Mouse (Mus musculus): ENCODE measurements around the gene Cxcl5. TPM values are rescaled to one million over a fixed set of nuclear protein-coding genes. Genes with fewer than 3 reads are reported as not detected.
"Not testable (repeated sequence)": the region's sequence is repeated elsewhere in the genome, so short reads cannot be mapped to it uniquely, and the experiment has no call there.

Cxcl5 gene
- total RNA-seq, 2 experiments from 2014 or later, result 0.17 TPM

DNA sequence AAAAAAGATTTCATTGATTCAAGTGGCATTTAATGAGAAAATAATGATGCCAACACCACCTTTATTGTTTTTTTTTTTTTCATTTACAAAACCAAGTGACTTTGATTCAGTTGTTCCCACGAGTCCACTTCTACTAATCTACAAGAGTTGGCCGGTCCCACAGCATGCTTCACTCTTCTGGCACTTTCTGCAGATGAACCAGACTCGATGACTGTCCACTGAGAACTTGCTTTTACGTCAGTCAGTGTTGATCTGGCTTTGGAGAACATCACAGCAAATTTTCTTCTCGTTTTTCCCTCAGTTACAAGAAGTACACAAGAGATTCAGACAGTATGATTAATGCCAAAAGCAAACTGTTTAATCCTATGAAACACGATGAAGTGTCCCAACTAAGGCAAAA lies 19.7 kb downstream of the Cxcl5 start:
- intact Hi-C loops (cut with DNase I), result no loop called here
- no peak for DNase-seq

GRCm38 (mm10) chr5:90783697-90784096 lies 24.5 kb downstream of the Cxcl5 start:
- DNase-seq, result no peak
- intact Hi-C loops (cut with DNase I), result loop anchor here (2.0 kb wide), 2 partner anchors 121 to 123 kb away; no protein-coding TSS in a partner anchor

GRCm38 (mm10) chr5:90785659-90786588 lies 26.8 kb downstream of the Cxcl5 start, which contains the start of gene Cxcl3:
Gene Cxcl3, plus strand, starts transcription at chr5:90786103.
- DNase-seq, result no peak
- intact Hi-C loops (cut with DNase I), result loop anchor here (2.0 kb wide), 2 partner anchors 121 to 123 kb away; no protein-coding TSS in a partner anchor

- intact Hi-C loops (cut with DNase I), result no loop called here
- no peak for DNase-seq
Observed at GRCm38 (mm10) chr5:90788114-90788513, 29.0 kb downstream of the Cxcl5 start.

DNA sequence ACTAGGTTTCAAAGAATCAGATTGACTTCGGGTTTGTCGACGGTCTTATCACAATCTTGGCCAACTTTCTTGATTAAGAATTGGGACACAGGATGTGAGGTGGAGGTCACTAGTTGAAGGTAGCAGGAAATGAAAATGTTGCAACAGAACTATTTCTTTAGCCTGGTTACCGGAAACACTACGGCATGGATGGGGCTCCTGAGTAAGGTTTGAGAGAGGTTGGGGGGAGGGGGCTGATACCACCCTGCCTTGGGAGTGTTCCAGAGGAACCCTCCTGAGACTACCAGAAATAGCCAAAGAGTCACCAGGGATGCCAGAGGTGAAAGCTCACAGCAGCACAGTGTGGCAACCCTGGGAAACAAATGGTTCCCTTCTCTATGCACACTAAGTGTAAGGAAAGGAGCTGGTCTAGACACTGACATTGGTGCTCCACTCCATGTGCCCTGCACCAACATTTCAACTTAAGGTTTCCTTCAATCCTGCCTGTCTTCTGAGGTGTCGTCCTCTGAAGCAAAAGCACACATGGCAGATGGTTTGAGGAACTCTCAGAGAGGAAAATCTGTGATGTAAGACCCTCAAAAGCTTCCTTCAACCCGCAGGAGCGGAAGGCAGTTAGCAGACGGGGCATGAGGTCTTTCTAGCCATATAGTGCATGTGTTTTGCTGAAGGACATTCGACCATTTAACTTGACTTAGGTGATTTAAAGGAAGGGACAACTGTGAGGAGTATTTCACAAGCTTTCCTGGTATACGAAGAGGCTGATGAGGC lies 30.3 kb downstream of the Cxcl5 start:
- DNase-seq, result no peak
- intact Hi-C loops (cut with DNase I), result no loop called here

GRCm38 (mm10) chr5:90790074-90790502 lies 30.9 kb downstream of the Cxcl5 start:
- no peak for DNase-seq
- intact Hi-C loops (cut with DNase I), result no loop called here

DNA sequence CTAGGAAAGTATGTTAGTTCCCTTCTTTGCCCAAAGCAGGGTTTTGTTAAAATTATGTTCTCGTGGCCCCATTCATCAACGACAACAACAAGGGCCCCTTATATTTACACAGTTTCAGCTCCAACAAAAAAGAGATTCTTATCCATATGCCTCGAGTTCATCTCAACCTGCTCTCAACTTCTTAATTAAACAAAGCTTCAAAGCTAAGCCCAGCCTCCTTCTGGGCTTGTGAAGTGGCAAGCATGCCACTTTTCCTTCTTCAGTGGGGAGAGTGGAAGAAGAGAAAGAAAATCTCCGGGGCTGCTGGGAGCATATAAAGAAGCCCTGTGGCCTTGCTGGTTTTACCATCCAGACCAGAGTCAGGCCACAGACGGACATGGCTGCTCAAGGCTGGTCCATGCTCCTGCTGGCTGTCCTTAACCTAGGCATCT lies 35.0 kb downstream of the Cxcl5 start, which contains the start of gene Cxcl15:
Cxcl15 (plus strand) TSS at position 340 of the 431 bp plus-strand sequence.
- intact Hi-C loops (cut with DNase I), result no loop called here
- no peak for DNase-seq

DNA sequence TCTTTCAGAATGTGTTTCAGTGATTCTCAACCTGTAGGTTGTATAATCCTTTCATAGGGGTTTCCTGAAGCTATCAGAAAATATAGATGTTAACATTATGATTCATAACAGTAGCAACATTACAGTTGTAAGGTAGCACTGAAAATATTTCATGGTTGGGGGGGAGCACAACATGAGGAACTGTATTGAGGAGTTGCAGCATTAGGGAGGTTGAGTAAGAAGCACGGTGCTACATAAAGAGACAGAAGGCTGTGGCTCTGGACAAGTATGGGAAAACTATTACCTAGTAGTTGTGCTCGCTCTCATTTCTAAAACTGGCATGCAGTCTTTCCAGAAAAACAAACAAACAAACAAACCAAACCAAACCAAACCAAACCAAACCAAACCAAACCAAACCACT lies 36.2 kb downstream of the Cxcl5 start:
- DNase-seq; intact Hi-C loops (cut with DNase I): not testable (repeated sequence)

GRCm38 (mm10) chr5:90804574-90804973 lies 45.4 kb downstream of the Cxcl5 start:
- intact Hi-C loops (cut with DNase I), result no loop called here
- DNase-seq, result no peak

GRCm38 (mm10) chr5:90806050-90806449 lies 46.9 kb downstream of the Cxcl5 start:
- no peak for DNase-seq
- intact Hi-C loops (cut with DNase I), result no loop called here

- intact Hi-C loops (cut with DNase I), result no loop called here
- no peak for DNase-seq
Observed at GRCm38 (mm10) chr5:90807176-90807950, 48.2 kb downstream of the Cxcl5 start.

Small RNA genes lying within 50 kb of the gene (microRNA-seq; reads per million reads assigned to microRNA genes)
- 0 reads per million in 2 experiments for gene Gm24322

Other genes with a start within 250 kb of the Cxcl5 start
- not detected for gene Afm, start 240.4 kb upstream of the Cxcl5 start, total RNA-seq (2021)
- gene 5830473C10Rik, start 198.3 kb upstream of the Cxcl5 start, total RNA-seq (2021), result not detected
- gene Rassf6, start 118.7 kb upstream of the Cxcl5 start, total RNA-seq (2021), result not detected
- gene Ppbp, start 9.2 kb downstream of the Cxcl5 start, total RNA-seq (2021), result 1 to 10 TPM; 3.7 to 4.3 TPM
- 10 to 100 TPM; 31.8 to 36.3 TPM for gene Pf4, start 13.1 kb downstream of the Cxcl5 start, total RNA-seq (2021)
- gene Cxcl3, start 26.7 kb downstream of the Cxcl5 start, total RNA-seq (2021), result not detected
- gene Cxcl15, start 35.2 kb downstream of the Cxcl5 start, total RNA-seq (2021), result under 1 TPM in 1 of 2 experiments, not detected in 1; 0.22 TPM
- under 1 TPM; 0.36 to 0.61 TPM for gene Cxcl1, start 131.9 kb downstream of the Cxcl5 start, total RNA-seq (2021)
- not detected for gene Cxcl2, start 144.5 kb downstream of the Cxcl5 start, total RNA-seq (2021)
- 10 to 100 TPM; 12.1 to 12.2 TPM for gene Mthfd2l, start 171.8 kb downstream of the Cxcl5 start, total RNA-seq (2021)